Mouse (Mus musculus): ENCODE data around the gene Gng8. TPM values are rescaled to one million over a fixed set of nuclear protein-coding genes. Genes with fewer than 3 reads are reported as not detected.
A peak's percentile ranks its signal among the peaks of the same experiment; 100 is the strongest.

Gng8 gene
- total and polyA plus RNA-seq, 3 experiments = 0.39 to 2.2 TPM; not detected in 1

DNA sequence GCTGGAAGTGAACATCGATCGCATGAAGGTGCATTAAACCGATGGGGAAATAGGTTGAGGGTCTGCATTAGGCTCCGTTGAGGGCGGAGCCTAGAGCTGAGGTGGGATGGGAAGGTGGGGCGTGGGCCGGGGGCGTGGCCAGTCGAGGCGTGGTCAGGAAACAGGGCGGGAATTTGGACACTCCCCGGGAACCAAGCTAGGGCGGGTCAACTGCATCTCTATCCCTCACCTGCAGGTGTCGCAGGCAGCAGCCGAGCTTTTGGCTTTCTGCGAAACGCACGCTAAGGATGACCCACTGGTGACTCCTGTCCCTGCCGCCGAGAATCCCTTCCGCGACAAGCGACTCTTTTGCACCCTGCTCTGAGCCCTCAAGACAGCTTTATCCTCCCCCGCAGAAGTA lies 3.4 kb downstream of the Gng8 start:
- no peaks in the 10 kb centered on the region for H3K9me3 ChIP-seq (replicated peaks; ENCODE audit: insufficient read depth, low read length)
- TF ChIP-seq MAZ (IDR thresholded peaks at IDR 0.05; ENCODE audit: low read depth, low read length) = peak; percentile 58; the same call in 1 of the 2 replicates
- TF ChIP-seq POLR2AphosphoS5 (IDR thresholded peaks at IDR 0.05; ENCODE audit: borderline replicate concordance, low read depth, low read length) = no peak
- TF ChIP-seq MXI1 (IDR thresholded peaks at IDR 0.05; ENCODE audit: low read depth, low read length) = peak; percentile 62; the same call in 1 of the 2 replicates
- no peak for TF ChIP-seq RCOR1 (IDR thresholded peaks at IDR 0.05; ENCODE audit: low read depth, low read length)
- TF ChIP-seq RAD21 (IDR thresholded peaks at IDR 0.05; ENCODE audit: low read depth, low read length) = peak; percentile 48
- no peak for TF ChIP-seq KAT2A (conservative IDR thresholded peaks at IDR 0.05; ENCODE audit: low read depth, low read length)
- TF ChIP-seq ZKSCAN1 (IDR thresholded peaks at IDR 0.05; ENCODE audit: low read depth, low read length) = no peak
- no peak for TF ChIP-seq EP300 (IDR thresholded peaks at IDR 0.05; ENCODE audit: low read depth in 1 of 2, low read length in 2 of 2)
- TF ChIP-seq ELF1 (IDR thresholded peaks at IDR 0.05; ENCODE audit: low read depth, low read length) = no peak
- TF ChIP-seq MEF2A (IDR thresholded peaks at IDR 0.05; ENCODE audit: extremely low read depth, insufficient replicate concordance, low read depth, low read length, poor library complexity, severe bottlenecking) = no peak
- TF ChIP-seq ZC3H11A (IDR thresholded peaks at IDR 0.05; ENCODE audit: low read depth, low read length) = peak; percentile 60
- TF ChIP-seq ZMIZ1 (IDR thresholded peaks at IDR 0.05; ENCODE audit: low read depth, low read length) = no peak
- TF ChIP-seq MYC (IDR thresholded peaks at IDR 0.05; ENCODE audit: low read depth, low read length) = no peak
- no peak for TF ChIP-seq ETS1 (IDR thresholded peaks at IDR 0.05; ENCODE audit: low read depth, low read length)
- TF ChIP-seq CHD1 (IDR thresholded peaks at IDR 0.05; ENCODE audit: low read depth, low read length) = no peak
- TF ChIP-seq SIN3A (IDR thresholded peaks at IDR 0.05; ENCODE audit: low read length) = peak; percentile 67
- TF ChIP-seq POLR2A (IDR thresholded peaks at IDR 0.05; ENCODE audit: control insufficient read depth in 1 of 2, insufficient read depth in 1 of 2, low read depth in 1 of 2, low read length in 2 of 2, poor library complexity in 1 of 2) = no peak
- 0 out of 2 replicates have a peak, but pooled peaks have one; percentile 69 for TF ChIP-seq E2F4 (IDR thresholded peaks at IDR 0.05; ENCODE audit: borderline replicate concordance, low read depth, low read length)
- no peak for TF ChIP-seq TCF12 (IDR thresholded peaks at IDR 0.05; ENCODE audit: low read depth, low read length)
- peak; percentile 84 for TF ChIP-seq SMC3 (IDR thresholded peaks at IDR 0.05; ENCODE audit: low read depth, low read length)
- TF ChIP-seq GABPA (IDR thresholded peaks at IDR 0.05; ENCODE audit: low read depth, low read length) = no peak
- peak; percentile 82 to 88 (median 86) for TF ChIP-seq CTCF (IDR thresholded peaks at IDR 0.05 in 2 of 3, conservative IDR thresholded peaks at IDR 0.05 in 1 of 3; ENCODE audit: control insufficient read depth in 1 of 3, insufficient read depth in 1 of 3, low read depth in 2 of 3, low read length in 3 of 3, poor library complexity in 1 of 3, severe bottlenecking in 1 of 3)
- H3K4me3 ChIP-seq (ENCODE audit: control insufficient read depth in 1 of 2, insufficient read depth in 1 of 2, low read depth in 2 of 2, low read length in 2 of 2) = peak overlapping the region; percentile 55 to 69
- H3K27ac ChIP-seq (ENCODE audit: control insufficient read depth, low read depth, low read length) = no peak overlapping the region
- peak; percentile 79 for DNase-seq (ENCODE audit: low read depth, low spot score)
- no peaks in the 10 kb centered on the region for H3K79me2 ChIP-seq (ENCODE audit: control insufficient read depth, insufficient read depth, low read length, poor library complexity)
- peaks cover 0 to 10% of the 10 kb centered on the region in 2 experiments; a peak in 2 of 4 replicates for H3K4me1 ChIP-seq (ENCODE audit: control insufficient read depth in 1 of 2, insufficient read depth in 2 of 2, low read length in 2 of 2)
- peaks cover 0 to 3% of the 10 kb centered on the region in 2 experiments; a peak in 2 of 4 replicates for H3K27me3 ChIP-seq (ENCODE audit: control insufficient read depth in 1 of 2, insufficient read depth in 2 of 2, low read length in 2 of 2)
- H3K36me3 ChIP-seq (ENCODE audit: control insufficient read depth in 1 of 2, insufficient read depth in 2 of 2, low read length in 2 of 2) = no peaks in the 10 kb centered on the region
- peak overlapping the region; percentile 60 for H3K9ac ChIP-seq (ENCODE audit: control insufficient read depth, low read depth, low read length, poor library complexity, severe bottlenecking)

Data from MEL (cell line).